Mouse (Mus musculus) limb, embryonic 12.5 days (tissue): ENCODE data around the gene Pex14. TPM values are rescaled to one million over a fixed set of nuclear protein-coding genes. Genes with fewer than 3 reads are reported as not detected.
"Not testable (repeated sequence)": the region's sequence is repeated elsewhere in the genome, so short reads cannot be mapped to it uniquely, and the experiment has no call there.

Source experiments
- ATAC-seq: fragments of 200-750 bp; cut with Nextera tagmentation; 2 replicates; pipeline ENCODE4 v1.8.0; 2017; ENCODE audit warnings: low read depth, moderate TSS enrichment; ENCODE audit not compliant: insufficient number of reproducible peaks, insufficient read depth, low FRiP score, low TSS enrichment
- H3K27ac ChIP-seq: fragments of 300-500 bp; sonication (generic); 2 replicates; pipeline ENCODE4 v1.5.1; 2016; ENCODE audit warnings: mild to moderate bottlenecking, moderate library complexity
- H3K27me3 ChIP-seq: fragments of 300-500 bp; sonication (generic); 2 replicates; pipeline ENCODE4 v1.6.1; 2016; ENCODE audit warnings: mild to moderate bottlenecking, moderate library complexity
- H3K36me3 ChIP-seq: fragments of 300-500 bp; sonication (generic); 2 replicates; pipeline ENCODE4 v1.6.1; 2016; ENCODE audit warnings: mild to moderate bottlenecking, moderate library complexity
- H3K4me1 ChIP-seq: fragments of 300-500 bp; sonication (generic); replicated peaks from 2 replicates; pipeline ENCODE4 v1.6.1; 2016
- H3K4me2 ChIP-seq: fragments of 300-500 bp; sonication (generic); 2 replicates; pipeline ENCODE4 v1.6.1; 2016; ENCODE audit warnings: mild to moderate bottlenecking, moderate library complexity
- H3K4me3 ChIP-seq: fragments of 300-500 bp; sonication (generic); replicated peaks from 2 replicates; pipeline ENCODE4 v1.5.1; 2016; ENCODE audit warnings: mild to moderate bottlenecking
- H3K9ac ChIP-seq: fragments of 300-500 bp; sonication (generic); replicated peaks from 2 replicates; pipeline ENCODE4 v1.6.1; 2016; ENCODE audit warnings: mild to moderate bottlenecking, moderate library complexity
- H3K9me3 ChIP-seq: fragments of 300-500 bp; sonication (generic); 2 replicates; pipeline ENCODE4 v1.6.1; 2016; ENCODE audit warnings: mild to moderate bottlenecking, moderate library complexity
- WGBS: fragments of 180-500 bp; shearing (Covaris S2); methylation state at CpG from one replicate; pipeline ENCODE4 v1.1.7; 2016; 5-methylcytosine and 5-hydroxymethylcytosine counted together
- polyA plus RNA-seq: library from polyadenylated mRNA; unstranded; fragments of >200 nt; fragmentation: Nextera tagmentation; extraction: Ambion mirVana; gene quantifications from 2 replicates; pipeline ENCODE4 v1.2.1, GENCODE M21; 2016

The Pex14 gene
- polyA plus RNA-seq, 1 experiment from 2014 or later: 55.2 TPM

DNA sequence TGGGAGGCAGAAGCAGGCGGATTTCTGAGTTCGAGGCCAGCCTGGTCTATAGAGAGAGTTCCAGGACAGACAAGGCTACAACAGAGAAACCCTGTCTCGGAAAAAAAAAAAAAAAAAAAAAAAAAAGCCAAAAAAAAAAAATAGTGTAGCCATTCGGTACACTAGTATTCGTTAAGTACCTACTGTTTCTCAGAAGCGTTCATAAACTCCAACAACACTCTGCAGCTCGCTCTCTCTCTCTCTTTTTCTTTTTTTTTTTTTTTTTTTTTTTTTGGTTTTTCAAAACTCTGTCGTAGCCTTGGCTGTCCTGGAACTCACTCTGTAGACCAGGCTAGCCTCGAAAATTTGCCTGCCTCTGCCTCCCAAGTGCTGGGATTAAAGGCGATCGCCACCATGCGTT lies 773 bp upstream of the Pex14 start:
- H3K4me2 ChIP-seq, H3K27ac ChIP-seq, H3K27me3 ChIP-seq, ATAC-seq, H3K36me3 ChIP-seq, H3K9ac ChIP-seq, H3K9me3 ChIP-seq, H3K4me3 ChIP-seq: not testable (repeated sequence)
- WGBS: 84% methylated on average over 12 of the region's 12 CpGs
- peaks cover 19% of the 10 kb centered on the region for H3K4me1 ChIP-seq

DNA sequence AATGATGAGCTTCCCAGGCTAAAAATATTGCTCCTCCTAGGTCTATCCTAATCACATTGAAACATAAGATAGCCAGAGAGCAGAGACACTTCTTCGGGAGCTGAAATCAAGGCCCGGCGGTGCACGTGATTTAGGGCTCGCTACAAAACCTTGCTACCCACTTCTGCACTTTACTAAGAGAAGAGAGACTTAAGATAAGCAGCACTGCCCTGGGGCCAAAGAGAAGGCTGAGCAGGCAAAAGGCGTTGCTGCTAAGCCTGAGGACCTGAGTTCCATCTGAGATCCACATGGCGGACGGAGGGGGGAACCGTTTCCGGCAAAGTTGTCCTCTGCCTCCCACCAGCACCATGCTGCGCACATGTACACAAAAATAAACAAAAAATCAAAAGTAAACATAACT lies 1.1 kb downstream of the Pex14 start:
- Histone ChIP-seq H3K27ac (peak overlapping the region; percentile 73; the same call in 1 of the 2 replicates), H3K4me1 (peaks cover 12% of the 10 kb centered on the region), H3K9ac (peak overlapping the region; percentile 95), H3K4me3 (peak overlapping the region; percentile 99), H3K27me3 (no peaks in the 10 kb centered on the region), H3K4me2 (peak overlapping the region; percentile 91), H3K36me3 (peaks cover 6% of the 10 kb centered on the region), H3K9me3 (no peaks in the 10 kb centered on the region)
- 18% methylated on average over 11 of the region's 11 CpGs for WGBS
- ATAC-seq: no peak

DNA sequence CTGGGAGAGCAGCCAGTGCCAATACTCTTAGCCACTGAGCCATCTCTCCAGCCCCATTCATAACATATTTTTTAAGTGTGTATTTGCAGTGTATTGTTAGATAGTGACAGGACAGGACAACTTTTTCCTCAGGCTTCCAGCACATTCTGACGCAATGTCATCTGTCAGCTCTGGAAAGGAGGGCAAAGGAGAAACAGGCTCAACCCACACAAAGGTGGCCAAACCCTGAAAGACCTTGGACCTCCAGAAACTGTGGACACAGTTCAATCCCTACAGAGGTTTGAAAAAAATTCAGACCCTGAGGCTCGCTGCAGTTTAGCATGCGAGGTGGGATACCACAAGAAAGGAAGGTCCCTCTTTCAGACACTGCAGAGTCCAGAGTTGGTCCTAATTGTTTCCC lies 1.7 kb downstream of the Pex14 start:
- no peaks in the 10 kb centered on the region for H3K27me3 ChIP-seq
- H3K9me3 ChIP-seq: no peaks in the 10 kb centered on the region
- H3K27ac ChIP-seq: no peak overlapping the region
- H3K4me3 ChIP-seq: peak overlapping the region; percentile 99
- 86% methylated on average over 3 of the region's 3 CpGs for WGBS
- no peak overlapping the region for H3K9ac ChIP-seq
- peak overlapping the region; percentile 91 for H3K4me2 ChIP-seq
- peaks cover 12% of the 10 kb centered on the region for H3K4me1 ChIP-seq
- no peak for ATAC-seq
- peaks cover 10% of the 10 kb centered on the region for H3K36me3 ChIP-seq

DNA sequence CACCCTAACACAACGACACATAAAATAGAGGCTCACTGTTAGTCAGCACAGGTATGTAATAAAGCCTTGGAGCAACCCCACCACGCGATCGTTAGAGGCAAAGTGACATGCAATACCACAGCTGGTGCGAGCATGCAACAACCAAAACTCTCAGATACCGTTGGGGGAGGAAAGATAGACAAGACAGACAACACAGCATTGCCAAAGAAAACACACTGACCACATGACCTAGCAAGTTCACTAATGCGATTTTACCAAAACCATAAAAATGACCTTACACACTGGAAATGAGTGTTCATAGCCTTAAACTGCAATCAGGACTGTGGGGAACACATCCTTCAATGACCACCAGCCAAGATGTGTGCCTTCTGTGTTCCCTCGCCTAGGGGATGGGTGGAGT lies 8.3 kb downstream of the Pex14 start:
- H3K9ac ChIP-seq: no peak overlapping the region
- no peak overlapping the region for H3K27ac ChIP-seq
- no peaks in the 10 kb centered on the region for H3K27me3 ChIP-seq
- no peaks in the 10 kb centered on the region for H3K4me1 ChIP-seq
- H3K4me3 ChIP-seq: no peak overlapping the region
- no peaks in the 10 kb centered on the region for H3K9me3 ChIP-seq
- H3K36me3 ChIP-seq: peaks cover 26% of the 10 kb centered on the region
- WGBS: 82% methylated on average over 8 of the region's 8 CpGs
- no peak overlapping the region for H3K4me2 ChIP-seq
- no peak for ATAC-seq

DNA sequence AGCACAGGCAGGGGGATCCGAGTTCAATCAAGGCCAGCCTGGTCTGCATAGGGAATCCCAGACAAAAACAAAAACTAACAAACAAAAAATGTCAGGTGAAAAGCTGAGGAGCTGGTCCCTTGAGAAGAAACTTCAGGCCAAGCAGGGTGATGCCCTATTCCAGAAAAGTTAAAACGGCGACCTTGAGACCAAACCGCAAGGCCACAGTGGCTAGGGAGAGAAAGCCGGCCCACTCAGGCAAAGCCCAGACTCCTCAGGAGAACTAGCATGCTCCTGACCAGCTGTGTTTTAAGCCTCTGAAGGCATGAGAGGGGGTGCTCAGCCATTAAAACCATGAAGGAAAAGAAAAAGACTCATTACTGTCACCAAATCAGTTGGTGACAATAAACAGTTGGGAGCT lies 14.3 kb downstream of the Pex14 start:
- Histone ChIP-seq H3K4me3 (no peak overlapping the region), H3K27me3 (no peaks in the 10 kb centered on the region), H3K27ac (no peak overlapping the region), H3K9ac (no peak overlapping the region), H3K4me2 (no peak overlapping the region), H3K9me3 (no peaks in the 10 kb centered on the region), H3K4me1 (peaks cover 9% of the 10 kb centered on the region), H3K36me3 (peaks cover 10% of the 10 kb centered on the region; the same call in 1 of the 2 replicates)
- WGBS: 76% methylated on average over 5 of the region's 5 CpGs
- no peak for ATAC-seq

DNA sequence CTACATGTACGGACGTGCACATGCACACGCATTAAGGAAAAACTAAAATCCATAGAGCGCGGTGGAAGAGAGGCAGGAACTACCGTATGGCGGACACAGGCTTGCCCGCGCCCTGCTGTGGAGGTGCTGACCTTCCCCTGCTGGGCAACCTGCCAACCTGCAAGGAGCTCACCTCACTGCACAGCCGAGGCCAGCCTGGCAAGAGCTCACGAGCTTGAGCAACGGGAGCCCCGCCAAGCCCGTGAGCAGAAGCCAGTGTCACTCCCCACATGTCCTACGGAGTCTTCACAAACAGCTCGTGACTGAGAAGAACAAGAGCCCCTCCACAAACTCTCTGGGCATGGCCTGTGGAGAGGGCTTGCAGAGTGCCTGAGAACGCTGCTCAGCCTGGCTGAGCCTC lies 18.1 kb downstream of the Pex14 start:
- no peak overlapping the region for H3K4me2 ChIP-seq
- no peaks in the 10 kb centered on the region for H3K9me3 ChIP-seq
- peaks cover 9% of the 10 kb centered on the region for H3K4me1 ChIP-seq
- 80% methylated on average over 17 of the region's 17 CpGs for WGBS
- H3K9ac ChIP-seq: no peak overlapping the region
- H3K27me3 ChIP-seq: no peaks in the 10 kb centered on the region
- no peak overlapping the region for H3K4me3 ChIP-seq
- H3K36me3 ChIP-seq: peaks cover 13% of the 10 kb centered on the region; the same call in 1 of the 2 replicates
- no peak for ATAC-seq
- no peak overlapping the region for H3K27ac ChIP-seq

DNA sequence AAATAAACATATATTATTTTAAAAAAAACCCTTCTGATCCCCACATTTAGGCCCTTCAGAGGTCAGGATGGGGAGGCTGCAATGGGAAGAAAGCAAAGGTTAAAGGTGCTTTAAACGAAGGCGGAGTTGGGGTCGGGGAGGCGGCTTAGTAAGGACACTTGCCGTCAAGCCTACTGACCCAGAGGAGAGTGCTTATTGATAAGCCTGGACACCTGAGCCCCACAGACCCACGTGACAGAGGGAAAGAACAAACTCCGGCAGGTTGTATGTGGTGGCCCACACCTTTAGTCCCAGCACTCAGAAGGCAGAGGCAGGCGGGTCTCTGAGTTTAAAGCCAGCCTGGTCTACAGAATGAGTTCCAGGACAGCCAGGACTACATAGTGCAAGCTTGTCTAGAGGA lies 19.6 kb downstream of the Pex14 start:
- WGBS: 92% methylated on average over 8 of the region's 8 CpGs
- Histone ChIP-seq H3K27me3 (no peaks in the 10 kb centered on the region), H3K36me3 (peaks cover 19% of the 10 kb centered on the region), H3K4me2 (no peak overlapping the region), H3K27ac (no peak overlapping the region), H3K4me1 (peaks cover 6% of the 10 kb centered on the region), H3K9me3 (no peaks in the 10 kb centered on the region), H3K4me3 (no peak overlapping the region), H3K9ac (no peak overlapping the region)
- ATAC-seq: no peak

DNA sequence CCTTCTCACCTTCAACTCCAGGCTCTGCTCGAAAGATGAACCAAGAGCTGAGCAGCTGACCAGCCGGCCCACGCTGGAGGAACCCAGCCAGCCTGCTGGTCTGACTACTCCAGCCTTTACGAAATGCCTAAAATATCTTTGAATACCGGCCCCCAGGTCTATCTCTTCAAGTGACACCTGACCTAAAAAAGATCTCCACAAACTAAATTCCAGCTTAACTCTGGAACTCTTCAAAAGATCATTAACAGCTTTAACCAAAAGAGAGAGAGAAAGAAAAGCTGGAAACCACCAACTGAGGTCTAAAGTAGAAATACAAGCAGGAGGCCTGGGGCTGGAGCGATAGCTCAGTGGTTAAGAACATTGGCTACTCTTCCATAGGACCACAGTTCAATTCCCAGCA lies 20.0 kb downstream of the Pex14 start:
- Histone ChIP-seq H3K4me1 (peaks cover 6% of the 10 kb centered on the region), H3K27me3 (no peaks in the 10 kb centered on the region), H3K4me3 (no peak overlapping the region), H3K36me3 (peaks cover 23% of the 10 kb centered on the region), H3K9ac (no peak overlapping the region), H3K9me3 (no peaks in the 10 kb centered on the region), H3K4me2 (no peak overlapping the region), H3K27ac (no peak overlapping the region)
- WGBS: 84% methylated on average over 6 of the region's 6 CpGs
- no peak for ATAC-seq

DNA sequence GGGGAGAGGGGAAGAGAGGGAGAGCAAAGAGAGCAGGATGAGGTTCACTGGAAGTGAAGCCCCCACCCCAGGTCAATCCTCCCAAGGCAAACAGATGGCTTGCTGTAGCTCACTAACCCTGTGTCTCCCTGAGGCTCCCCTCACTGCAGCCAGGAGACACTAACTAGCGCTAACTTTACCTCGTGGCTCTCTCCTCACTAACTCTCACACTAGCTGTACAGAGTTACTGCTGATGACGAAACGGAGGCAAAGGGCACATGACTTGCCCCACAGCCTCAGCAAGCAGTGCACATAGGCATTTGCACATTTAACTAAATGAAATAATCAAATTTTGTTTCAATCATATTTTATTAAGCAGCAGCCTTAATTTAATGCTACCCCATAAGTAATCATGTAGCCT lies 21.4 kb downstream of the Pex14 start:
- H3K4me1 ChIP-seq: peaks cover 6% of the 10 kb centered on the region
- H3K9ac ChIP-seq: no peak overlapping the region
- no peaks in the 10 kb centered on the region for H3K9me3 ChIP-seq
- H3K4me2 ChIP-seq: no peak overlapping the region
- H3K27me3 ChIP-seq: no peaks in the 10 kb centered on the region
- no peak for ATAC-seq
- H3K4me3 ChIP-seq: no peak overlapping the region
- peaks cover 22% of the 10 kb centered on the region for H3K36me3 ChIP-seq
- WGBS: 51% methylated on average over 4 of the region's 4 CpGs
- H3K27ac ChIP-seq: no peak overlapping the region

DNA sequence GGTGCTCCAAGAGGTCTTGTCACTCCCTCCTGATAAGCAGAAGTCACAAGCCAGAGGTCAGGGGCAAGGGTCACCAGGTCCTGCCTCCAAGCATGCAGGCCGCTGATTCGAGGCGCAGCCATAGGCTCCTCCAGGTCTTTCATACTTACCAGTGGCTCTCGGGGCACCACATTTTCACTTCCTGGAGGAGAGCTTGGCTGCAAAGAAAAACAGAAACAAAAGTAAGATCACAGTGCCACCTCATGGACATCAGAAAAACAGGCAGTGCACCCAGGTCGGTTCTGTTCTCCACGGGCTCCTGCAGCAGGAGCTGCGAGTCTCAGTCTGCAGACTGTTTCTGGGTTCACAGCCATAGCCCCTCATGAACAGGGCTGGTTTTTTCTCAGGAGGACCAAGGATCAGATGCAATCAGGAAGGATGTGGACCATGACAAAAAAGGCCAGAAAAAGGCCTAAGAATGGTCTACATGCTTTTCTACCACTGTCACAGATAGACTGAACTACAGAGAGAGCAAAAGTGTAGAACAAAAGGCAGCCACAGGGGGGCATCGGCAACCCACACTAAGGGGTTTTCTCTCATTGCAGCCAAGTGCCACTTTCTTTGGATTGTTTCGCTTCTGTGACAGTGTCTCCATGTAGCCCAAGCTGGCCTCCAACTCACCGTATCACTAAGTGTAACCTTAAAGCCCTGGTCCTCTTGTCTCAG lies 23.7 kb downstream of the Pex14 start:
- Histone ChIP-seq H3K4me3 (no peak overlapping the region), H3K36me3 (peaks cover 33% of the 10 kb centered on the region), H3K4me1 (peaks cover 6% of the 10 kb centered on the region; the same call in 1 of the 2 replicates), H3K9ac (no peak overlapping the region), H3K9me3 (no peaks in the 10 kb centered on the region), H3K27ac (no peak overlapping the region), H3K4me2 (no peak overlapping the region), H3K27me3 (no peaks in the 10 kb centered on the region)
- 0 out of 2 replicates have a peak, but pooled peaks have one; percentile 23 for ATAC-seq
- 32% methylated on average over 10 of the region's 10 CpGs for WGBS

DNA sequence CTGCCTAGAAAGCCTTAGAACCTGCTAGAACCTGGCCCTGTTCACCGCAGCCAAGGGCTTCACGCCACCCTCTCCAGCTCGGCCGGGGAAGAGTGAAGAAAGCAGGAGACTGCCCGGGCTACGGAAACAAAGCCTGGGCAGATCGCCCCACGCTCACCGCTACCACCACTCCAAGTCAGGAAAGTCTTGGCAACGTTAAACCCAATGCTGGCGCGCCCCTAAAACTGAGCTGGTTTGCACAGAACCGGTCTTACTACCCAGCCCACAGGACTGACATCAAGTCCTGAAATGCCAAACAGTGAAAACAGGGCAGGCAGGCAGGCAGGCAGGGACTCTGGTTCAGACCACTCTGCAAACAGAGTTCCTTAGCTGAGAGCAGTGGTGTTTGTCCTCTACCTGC lies 24.6 kb downstream of the Pex14 start:
- H3K4me2 ChIP-seq: no peak overlapping the region
- WGBS: 97% methylated on average over 13 of the region's 13 CpGs
- no peak overlapping the region for H3K27ac ChIP-seq
- no peaks in the 10 kb centered on the region for H3K27me3 ChIP-seq
- H3K9ac ChIP-seq: no peak overlapping the region
- peaks cover 15% of the 10 kb centered on the region for H3K4me1 ChIP-seq
- no peaks in the 10 kb centered on the region for H3K9me3 ChIP-seq
- H3K4me3 ChIP-seq: no peak overlapping the region
- no peak for ATAC-seq
- H3K36me3 ChIP-seq: peaks cover 31% of the 10 kb centered on the region
